Mouse (Mus musculus) urinary bladder, postnatal 10 days (tissue): ENCODE results near the gene Ubxn1.
"Not testable (repeated sequence)": the region's sequence is repeated elsewhere in the genome, so short reads cannot be mapped to it uniquely, and the experiment has no call there.

Experiments
- DNase-seq: peaks from one replicate; pipeline ENCODE4 v3.0.0; 2022; ENCODE audit warnings: low spot score

Ubxn1 gene

GRCm38 (mm10) chr19:8857689-8858088, 13.6 kb upstream of the Ubxn1 start:
- no peak for DNase-seq

- DNase-seq: no peak
Measured at GRCm38 (mm10) chr19:8859018-8859417, 12.3 kb upstream of the Ubxn1 start.

- no peak for DNase-seq
Measured at GRCm38 (mm10) chr19:8864265-8864664, 7.0 kb upstream of the Ubxn1 start.

- not testable (repeated sequence) for DNase-seq
Measured at GRCm38 (mm10) chr19:8870381-8870780, 915 bp upstream of the Ubxn1 start.

- DNase-seq: no peak
Measured at GRCm38 (mm10) chr19:8870838-8871237, 458 bp upstream of the Ubxn1 start.

- no peak for DNase-seq
Measured at GRCm38 (mm10) chr19:8872266-8872840, 1.1 kb downstream of the Ubxn1 start.

GRCm38 (mm10) chr19:8875031-8875430, 3.7 kb downstream of the Ubxn1 start:
- DNase-seq: no peak

GRCm38 (mm10) chr19:8880311-8881033, 9.2 kb downstream of the Ubxn1 start, which contains the start of gene Uqcc3:
TSS of gene Uqcc3 (minus strand) at chr19:8880923.
- DNase-seq: peak; percentile 54

GRCm38 (mm10) chr19:8881034-8881392, 9.7 kb downstream of the Ubxn1 start:
- no peak for DNase-seq

- DNase-seq: no peak
Measured at GRCm38 (mm10) chr19:8883616-8884015, 12.3 kb downstream of the Ubxn1 start, which contains the start of the genes Lbhd1 and Gm49403. TSS of gene Lbhd1 (plus strand) at chr19:8883732. TSS of gene Gm49403 (plus strand) at chr19:8883930.

GRCm38 (mm10) chr19:8886916-8887584, 15.8 kb downstream of the Ubxn1 start:
- DNase-seq: no peak

GRCm38 (mm10) chr19:8887585-8888463, 16.5 kb downstream of the Ubxn1 start:
- no peak for DNase-seq

- DNase-seq: peak; percentile 83
Measured at GRCm38 (mm10) chr19:8888511-8889385, 17.5 kb downstream of the Ubxn1 start, which contains the start of the genes 1810009A15Rik and Gm49416. TSS of gene 1810009A15Rik (plus strand) at chr19:8888853. TSS of gene Gm49416 (plus strand) at chr19:8888926.

GRCm38 (mm10) chr19:8892829-8893766, 21.8 kb downstream of the Ubxn1 start, which contains the start of gene Ints5:
TSS of gene Ints5 (plus strand) at chr19:8893005.
- no peak for DNase-seq

- no peak for DNase-seq
Measured at GRCm38 (mm10) chr19:8895397-8895960, 24.2 kb downstream of the Ubxn1 start.

GRCm38 (mm10) chr19:8896231-8896630, 24.9 kb downstream of the Ubxn1 start:
- not testable (repeated sequence) for DNase-seq

- not testable (repeated sequence) for DNase-seq
Measured at GRCm38 (mm10) chr19:8897211-8897864, 26.0 kb downstream of the Ubxn1 start.

- peak; percentile 77 for DNase-seq
Measured at GRCm38 (mm10) chr19:8897865-8898495, 26.7 kb downstream of the Ubxn1 start, which contains the start of gene Ganab. TSS of gene Ganab (plus strand) at chr19:8898071.
